Mouse (Mus musculus) MEL (cell line): ENCODE data around the gene Fbxw11. TPM values are rescaled to one million over a fixed set of nuclear protein-coding genes. Genes with fewer than 3 reads are reported as not detected.

Experiments used
- DNase-seq: peaks from one replicate; pipeline ENCODE4 v3.0.0; 2011; ENCODE audit warnings: low read depth, low spot score
- H3K27ac ChIP-seq: 2 replicates; pipeline ENCODE4 v1.5.1; 2012; ENCODE audit warnings: low read depth, mild to moderate bottlenecking, control low read depth, low read length, moderate library complexity; ENCODE audit not compliant: control insufficient read depth
- H3K27me3 ChIP-seq, 2 experiments: fragments of 150-350 bp in 1 of 2; sonication (generic) in 1 of 2; 2 replicates each; pipeline ENCODE4 v1.6.1; 2012; ENCODE audit warnings: low read length in 2 of 2, mild to moderate bottlenecking in 2 of 2, improper control_type of control experiment in 1 of 2, moderate library complexity in 1 of 2; ENCODE audit not compliant: insufficient read depth in 2 of 2, control insufficient read depth in 1 of 2
- H3K36me3 ChIP-seq, 2 experiments: 2 replicates each; pipeline ENCODE4 v1.6.1; 2012 to 2014; ENCODE audit warnings: low read length in 2 of 2, improper control_type of control experiment in 1 of 2, inconsistent platforms in 1 of 2, mild to moderate bottlenecking in 1 of 2; ENCODE audit not compliant: insufficient read depth in 2 of 2, control insufficient read depth in 1 of 2
- H3K4me1 ChIP-seq, 2 experiments: fragments of 150-350 bp in 1 of 2; sonication (generic) in 1 of 2; 2 replicates each; pipeline ENCODE4 v1.6.1; 2012; ENCODE audit warnings: low read length in 2 of 2, improper control_type of control experiment in 1 of 2, mild to moderate bottlenecking in 1 of 2; ENCODE audit not compliant: insufficient read depth in 2 of 2, control insufficient read depth in 1 of 2
- H3K4me3 ChIP-seq, 2 experiments: fragments of 150-350 bp in 1 of 2; sonication (generic) in 1 of 2; 2 replicates each; pipeline ENCODE4 v1.5.1; 2012; ENCODE audit warnings: low read depth in 2 of 2, low read length in 2 of 2, mild to moderate bottlenecking in 2 of 2, moderate library complexity in 2 of 2, control low read depth in 1 of 2, improper control_type of control experiment in 1 of 2; ENCODE audit not compliant: control insufficient read depth in 1 of 2, insufficient read depth in 1 of 2
- H3K79me2 ChIP-seq: 2 replicates; pipeline ENCODE4 v1.6.1; 2012; ENCODE audit warnings: mild to moderate bottlenecking, low read length, moderate library complexity; ENCODE audit not compliant: control insufficient read depth, poor library complexity, insufficient read depth
- H3K9ac ChIP-seq: 2 replicates; pipeline ENCODE4 v1.6.1; 2012; ENCODE audit warnings: low read depth, mild to moderate bottlenecking, control low read depth, low read length, moderate library complexity; ENCODE audit not compliant: control insufficient read depth, poor library complexity, severe bottlenecking
- H3K9me3 ChIP-seq: fragments of 150-350 bp; sonication (generic); replicated peaks from 2 replicates; pipeline ENCODE4 v1.6.1; 2012; ENCODE audit warnings: mild to moderate bottlenecking, low read length, improper control_type of control experiment, moderate library complexity; ENCODE audit not compliant: insufficient read depth
- BHLHE40 ChIP-seq: IDR thresholded peaks from 2 replicates; pipeline ENCODE4 v1.6.1; 2012; ENCODE audit warnings: low read depth, mild to moderate bottlenecking, inconsistent platforms, low read length, improper control_type of control experiment, borderline replicate concordance
- CHD2 ChIP-seq: IDR thresholded peaks from 2 replicates; pipeline ENCODE4 v1.6.1; 2011; ENCODE audit warnings: low read length, improper control_type of control experiment
- ELF1 ChIP-seq: IDR thresholded peaks from 2 replicates; pipeline ENCODE4 v1.6.1; 2014; ENCODE audit warnings: low read depth, mild to moderate bottlenecking, inconsistent platforms, low read length, improper control_type of control experiment, moderate library complexity
- EP300 ChIP-seq, 2 experiments: IDR thresholded peaks; 2 replicates each; pipeline ENCODE4 v1.6.1; 2011; ENCODE audit warnings: improper control_type of control experiment in 2 of 2, low read length in 2 of 2, low read depth in 1 of 2, mild to moderate bottlenecking in 1 of 2
- ETS1 ChIP-seq: IDR thresholded peaks from 2 replicates; pipeline ENCODE4 v1.6.1; 2012; ENCODE audit warnings: low read depth, mild to moderate bottlenecking, inconsistent platforms, low read length, improper control_type of control experiment, moderate library complexity
- GABPA ChIP-seq: IDR thresholded peaks from 2 replicates; pipeline ENCODE4 v1.6.1; 2012; ENCODE audit warnings: low read depth, mild to moderate bottlenecking, inconsistent platforms, low read length, improper control_type of control experiment, moderate library complexity
- GATA1 ChIP-seq: IDR thresholded peaks from 2 replicates; pipeline ENCODE4 v1.6.1; 2011; ENCODE audit warnings: low read depth, low read length, improper control_type of control experiment
- HCFC1 ChIP-seq: IDR thresholded peaks from 2 replicates; pipeline ENCODE4 v1.6.1; 2012; ENCODE audit warnings: low read depth, mild to moderate bottlenecking, inconsistent platforms, low read length, improper control_type of control experiment, moderate library complexity
- KAT2A ChIP-seq: conservative IDR thresholded peaks from 2 replicates; pipeline ENCODE4 v1.6.1; 2012; ENCODE audit warnings: low read depth, low read length, improper control_type of control experiment, inconsistent platforms
- MAFK ChIP-seq: IDR thresholded peaks from 2 replicates; pipeline ENCODE4 v1.6.1; 2011; ENCODE audit warnings: low read depth, mild to moderate bottlenecking, low read length, improper control_type of control experiment, borderline replicate concordance
- MAX ChIP-seq: IDR thresholded peaks from 2 replicates; pipeline ENCODE4 v1.6.1; 2011; ENCODE audit warnings: low read length, improper control_type of control experiment
- MEF2A ChIP-seq: IDR thresholded peaks from 2 replicates; pipeline ENCODE4 v1.6.1; 2014; ENCODE audit warnings: low read depth, mild to moderate bottlenecking, inconsistent platforms, low read length, improper control_type of control experiment; ENCODE audit not compliant: poor library complexity, insufficient replicate concordance, severe bottlenecking; ENCODE audit errors: extremely low read depth
- MXI1 ChIP-seq: IDR thresholded peaks from 2 replicates; pipeline ENCODE4 v1.6.1; 2011; ENCODE audit warnings: mild to moderate bottlenecking, low read depth, low read length, improper control_type of control experiment
- MYB ChIP-seq: IDR thresholded peaks from 2 replicates; pipeline ENCODE4 v1.6.1; 2011; ENCODE audit warnings: mild to moderate bottlenecking, low read depth, low read length, improper control_type of control experiment
- MYC ChIP-seq: IDR thresholded peaks from 2 replicates; pipeline ENCODE4 v1.6.1; 2011; ENCODE audit warnings: low read depth, mild to moderate bottlenecking, low read length, improper control_type of control experiment, moderate library complexity
- NELFE ChIP-seq: IDR thresholded peaks from 2 replicates; pipeline ENCODE4 v1.6.1; 2011; ENCODE audit warnings: low read depth, low read length, improper control_type of control experiment
- NRF1 ChIP-seq: IDR thresholded peaks from 2 replicates; pipeline ENCODE4 v1.6.1; 2014; ENCODE audit warnings: low read depth, mild to moderate bottlenecking, inconsistent platforms, low read length, improper control_type of control experiment, moderate library complexity; ENCODE audit not compliant: poor library complexity, insufficient read depth, severe bottlenecking
- POLR2A ChIP-seq, 2 experiments: IDR thresholded peaks; 2 replicates each; pipeline ENCODE4 v1.6.1; 2011 to 2012; ENCODE audit warnings: low read length in 2 of 2, mild to moderate bottlenecking in 2 of 2, control low read depth in 1 of 2, improper control_type of control experiment in 1 of 2, low read depth in 1 of 2, moderate library complexity in 1 of 2; ENCODE audit not compliant: control insufficient read depth in 1 of 2, insufficient read depth in 1 of 2, poor library complexity in 1 of 2
- RAD21 ChIP-seq: IDR thresholded peaks from 2 replicates; pipeline ENCODE4 v1.6.1; 2011; ENCODE audit warnings: mild to moderate bottlenecking, low read depth, low read length, improper control_type of control experiment
- RCOR1 ChIP-seq: IDR thresholded peaks from 2 replicates; pipeline ENCODE4 v1.6.1; 2012; ENCODE audit warnings: low read depth, mild to moderate bottlenecking, inconsistent platforms, low read length, improper control_type of control experiment
- SIN3A ChIP-seq: IDR thresholded peaks from 2 replicates; pipeline ENCODE4 v1.6.1; 2012; ENCODE audit warnings: low read length, improper control_type of control experiment, inconsistent platforms
- SMC3 ChIP-seq: IDR thresholded peaks from 2 replicates; pipeline ENCODE4 v1.6.1; 2011; ENCODE audit warnings: low read depth, low read length, improper control_type of control experiment
- TAL1 ChIP-seq: IDR thresholded peaks from 2 replicates; pipeline ENCODE4 v1.6.1; 2012; ENCODE audit warnings: mild to moderate bottlenecking, inconsistent platforms, low read length, moderate library complexity, mixed read lengths
- TBP ChIP-seq: IDR thresholded peaks from 2 replicates; pipeline ENCODE4 v1.8.0; 2011; ENCODE audit warnings: low read depth, low read length, improper control_type of control experiment
- TCF12 ChIP-seq: IDR thresholded peaks from 2 replicates; pipeline ENCODE4 v1.6.1; 2014; ENCODE audit warnings: low read depth, mild to moderate bottlenecking, inconsistent platforms, low read length, improper control_type of control experiment, moderate library complexity
- UBTF ChIP-seq: IDR thresholded peaks from 2 replicates; pipeline ENCODE4 v1.6.1; 2012; ENCODE audit warnings: low read depth, mild to moderate bottlenecking, inconsistent platforms, low read length, improper control_type of control experiment, moderate library complexity, borderline replicate concordance; ENCODE audit not compliant: insufficient read depth
- USF1 ChIP-seq: IDR thresholded peaks from 2 replicates; pipeline ENCODE4 v1.6.1; 2014; ENCODE audit warnings: low read depth, mild to moderate bottlenecking, inconsistent platforms, low read length, improper control_type of control experiment, moderate library complexity
- ZC3H11A ChIP-seq: IDR thresholded peaks from 2 replicates; pipeline ENCODE4 v1.6.1; 2012; ENCODE audit warnings: low read depth, mild to moderate bottlenecking, inconsistent platforms, low read length, improper control_type of control experiment
- ZKSCAN1 ChIP-seq: IDR thresholded peaks from 2 replicates; pipeline ENCODE4 v1.6.1; 2012; ENCODE audit warnings: low read depth, mild to moderate bottlenecking, inconsistent platforms, low read length, improper control_type of control experiment, moderate library complexity
- ZMIZ1 ChIP-seq: IDR thresholded peaks from 2 replicates; pipeline ENCODE4 v1.6.1; 2012; ENCODE audit warnings: low read depth, mild to moderate bottlenecking, inconsistent platforms, low read length, improper control_type of control experiment, moderate library complexity
- ZNF384 ChIP-seq: IDR thresholded peaks from 2 replicates; pipeline ENCODE4 v1.6.1; 2012; ENCODE audit warnings: low read depth, mild to moderate bottlenecking, inconsistent platforms, low read length, improper control_type of control experiment
- polyA plus RNA-seq, 2 experiments: library from polyadenylated mRNA; stranded (reverse) in 1 of 2; unstranded in 1 of 2; fragments of >175 nt in 1 of 2; fragments of >200 nt in 1 of 2; gene quantifications; 2 replicates each; pipeline versions ENCODE4 v1.2.1 to v1.2.4; 2012; ENCODE audit warnings: low replicate concordance in 2 of 2, low read depth in 1 of 2; ENCODE audit not compliant: insufficient read length in 2 of 2, insufficient read depth in 1 of 2, missing spikeins in 1 of 2
- total RNA-seq: library from RNA; depleted of rRNA; stranded (reverse); fragments of 300-350 nt; gene quantifications from 2 replicates; pipeline ENCODE4 v1.2.3, GENCODE M21; 2012

Gene Fbxw11
- total and polyA plus RNA-seq, 3 experiments: 35.4 to 98.5 (median 53.5) TPM

DNA sequence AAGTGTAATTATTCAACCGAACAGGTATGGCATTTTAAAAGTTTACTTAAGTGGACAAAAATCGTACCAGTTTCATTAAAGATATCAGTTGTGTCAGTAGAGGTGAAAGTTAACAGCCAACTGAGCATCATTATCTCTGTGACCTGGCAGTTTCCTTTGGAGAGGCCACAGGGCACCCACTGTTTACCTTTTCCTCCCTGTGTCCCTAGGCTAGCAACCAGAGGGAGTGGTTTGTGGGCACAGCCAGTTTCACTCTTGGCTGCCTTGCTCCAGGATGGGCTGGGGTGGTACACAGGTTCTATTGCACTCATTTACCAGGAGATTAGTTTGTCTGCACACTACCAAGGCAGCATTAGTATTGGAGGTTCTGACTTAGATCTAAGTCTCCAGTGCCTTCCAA lies 8.4 kb upstream of the Fbxw11 start:
- H3K27me3 ChIP-seq: no peaks in the 10 kb centered on the region
- H3K36me3 ChIP-seq: peaks cover 0 to 20% of the 10 kb centered on the region in 2 experiments; a peak in 2 of 4 replicates
- TF ChIP-seq EP300 (IDR thresholded peaks at IDR 0.05; ENCODE audit: low read depth in 1 of 2, low read length in 2 of 2): no peak
- TF ChIP-seq GATA1: peak; percentile 22; the same call in 1 of the 2 replicates
- peak; percentile 7; the same call in 1 of the 2 replicates for TF ChIP-seq TCF12
- TF ChIP-seq SMC3: no peak
- peak overlapping the region; percentile 50 for H3K27ac ChIP-seq
- H3K79me2 ChIP-seq: no peaks in the 10 kb centered on the region
- no peak for DNase-seq
- no peak overlapping the region for H3K9ac ChIP-seq
- no peaks in the 10 kb centered on the region for H3K9me3 ChIP-seq
- peaks cover 11 to 28% of the 10 kb centered on the region in 2 experiments for H3K4me1 ChIP-seq
- H3K4me3 ChIP-seq: peak overlapping the region in 1 of 2 experiments; percentile 6; a peak in 1 of 4 replicates

DNA sequence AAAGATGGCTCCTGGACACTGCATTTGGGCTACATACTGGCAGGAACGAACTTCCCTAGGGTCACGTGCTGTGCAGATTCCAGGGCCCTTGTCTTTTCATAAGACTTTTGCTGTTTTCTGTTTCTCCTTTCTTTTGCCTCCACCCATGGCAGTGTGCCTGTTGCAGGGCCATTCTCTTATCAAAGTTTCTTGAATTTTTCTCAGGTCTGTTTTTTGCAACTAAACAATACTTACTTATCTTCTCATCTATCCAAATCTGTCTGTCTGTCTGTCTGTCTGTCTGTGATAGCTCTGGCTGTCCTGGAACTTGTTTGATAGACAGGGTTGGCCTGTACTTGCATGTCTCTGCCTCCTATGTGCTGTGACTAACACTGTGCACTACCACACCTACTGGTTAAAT lies 7.7 kb upstream of the Fbxw11 start:
- H3K27me3 ChIP-seq: no peaks in the 10 kb centered on the region
- H3K79me2 ChIP-seq: no peaks in the 10 kb centered on the region
- H3K9ac ChIP-seq: peak overlapping the region; percentile 4; the same call in 1 of the 2 replicates
- H3K27ac ChIP-seq: peak overlapping the region; percentile 50
- H3K36me3 ChIP-seq: peaks cover 0 to 20% of the 10 kb centered on the region in 2 experiments; a peak in 2 of 4 replicates
- H3K9me3 ChIP-seq: no peaks in the 10 kb centered on the region
- peaks cover 11 to 28% of the 10 kb centered on the region in 2 experiments for H3K4me1 ChIP-seq
- peak; percentile 78 for DNase-seq
- no peak overlapping the region; a peak in 1 of 4 replicates for H3K4me3 ChIP-seq
- peak; percentile 76 for TF ChIP-seq TCF12
- TF ChIP-seq ELF1: no peak
- peak; percentile 44; the same call in 1 of the 2 replicates for TF ChIP-seq HCFC1
- peak; percentile 28; the same call in 1 of the 2 replicates for TF ChIP-seq TAL1
- TF ChIP-seq KAT2A: no peak
- TF ChIP-seq NELFE: no peak
- TF ChIP-seq ZC3H11A: no peak
- no peak for TF ChIP-seq TBP
- no peak for TF ChIP-seq ZMIZ1
- TF ChIP-seq MYB: no peak
- TF ChIP-seq MXI1: peak; percentile 43
- TF ChIP-seq BHLHE40: peak; percentile 90
- no peak for TF ChIP-seq RAD21
- TF ChIP-seq MYC: peak; percentile 64; the same call in 1 of the 2 replicates
- no peak for TF ChIP-seq NRF1
- TF ChIP-seq MEF2A: no peak
- no peak for TF ChIP-seq UBTF
- TF ChIP-seq ZKSCAN1: no peak
- peak; percentile 82 for TF ChIP-seq RCOR1
- TF ChIP-seq GABPA: no peak
- TF ChIP-seq EP300 (IDR thresholded peaks at IDR 0.05; ENCODE audit: low read depth in 1 of 2, low read length in 2 of 2): peak; percentile 80 to 84
- TF ChIP-seq POLR2A (IDR thresholded peaks at IDR 0.05; ENCODE audit: control insufficient read depth in 1 of 2, insufficient read depth in 1 of 2, low read depth in 1 of 2, low read length in 2 of 2, poor library complexity in 1 of 2): no peak
- peak; percentile 72 for TF ChIP-seq ETS1
- TF ChIP-seq GATA1: peak; percentile 96
- no peak for TF ChIP-seq CHD2
- no peak for TF ChIP-seq MAFK
- TF ChIP-seq ZNF384: peak; percentile 26; the same call in 1 of the 2 replicates
- TF ChIP-seq SIN3A: 0 out of 2 replicates have a peak, but pooled peaks have one; percentile 66
- peak; percentile 82 for TF ChIP-seq MAX
- TF ChIP-seq USF1: peak; percentile 95
